Mouse (Mus musculus) left cerebral cortex, adult 9 months (tissue): ENCODE data around the gene Elmod1.
"Not testable (repeated sequence)": the region's sequence is repeated elsewhere in the genome, so short reads cannot be mapped to it uniquely, and the experiment has no call there.

Experiments
- DNase-seq, 2 experiments: peaks; one replicate each; pipeline ENCODE4 v3.0.0; 2022; ENCODE audit warnings: low spot score in 2 of 2

Elmod1 gene

GRCm38 (mm10) chr9:53975122-53975518, at the start of gene Elmod1:
Elmod1 (minus strand) TSS chr9:53975301.
- peak in 1 of 2 experiments; percentile 63 for DNase-seq

DNA sequence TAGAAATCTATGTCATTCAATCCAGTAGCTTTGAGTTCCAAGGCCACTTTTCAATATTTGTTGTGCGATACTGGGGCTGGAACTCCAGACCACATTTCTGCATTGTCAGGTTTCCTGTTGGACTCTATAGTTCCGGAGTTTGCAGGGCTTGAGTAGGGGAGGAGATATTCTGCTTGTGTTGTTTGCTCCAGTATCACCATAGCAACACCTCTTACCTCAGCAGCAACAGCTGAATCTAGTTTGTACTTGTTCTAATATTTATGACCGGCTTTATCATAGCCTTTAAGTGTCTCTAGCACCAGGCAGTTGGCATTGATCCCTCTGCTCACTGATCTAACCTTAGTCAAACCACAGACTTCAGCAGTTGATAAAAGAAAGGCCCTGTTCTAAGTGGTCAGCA, 47.7 kb upstream of the Elmod1 start:
- no peak for DNase-seq

GRCm38 (mm10) chr9:53994528-53994927, 19.4 kb upstream of the Elmod1 start:
- no peak for DNase-seq

DNA sequence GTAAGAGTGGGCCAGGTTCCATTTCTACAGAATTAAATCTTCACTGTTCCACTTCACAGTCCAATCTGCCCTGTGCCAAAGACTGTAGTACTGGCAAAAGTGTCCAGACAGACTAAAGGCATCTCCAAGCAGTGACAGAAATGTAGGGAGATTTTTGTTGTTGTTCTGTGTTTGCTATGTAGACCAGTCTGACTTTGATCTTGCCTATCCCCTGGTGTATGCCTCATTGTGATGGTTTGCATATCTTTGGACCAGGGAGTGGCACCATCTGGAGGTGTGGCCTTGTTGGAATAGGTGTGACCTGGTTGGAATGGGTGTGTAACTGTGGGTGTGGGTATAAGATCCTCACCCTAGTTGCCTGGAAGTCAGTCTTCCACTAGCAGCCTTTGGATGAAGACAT, 17.5 kb upstream of the Elmod1 start:
- not testable (repeated sequence) for DNase-seq

DNA sequence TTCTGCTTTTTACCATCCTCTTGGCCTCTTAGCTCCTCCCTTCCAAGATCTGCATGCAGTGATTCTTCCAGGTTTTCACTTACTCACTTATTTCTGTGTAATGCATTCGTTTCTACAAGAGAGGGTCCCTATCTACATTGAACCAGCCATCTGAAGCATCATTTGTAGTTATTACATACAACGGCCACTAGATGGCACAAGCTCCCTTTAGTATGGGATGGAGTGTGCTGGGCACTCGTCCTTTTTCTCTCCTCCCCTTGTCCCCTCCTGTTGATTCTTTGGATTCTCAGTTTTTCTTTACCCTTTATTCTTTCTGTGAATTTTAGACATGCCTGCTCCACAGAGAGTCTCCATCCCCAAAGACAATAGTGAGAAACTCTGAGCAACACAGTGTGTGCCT, 15.8 kb upstream of the Elmod1 start:
- DNase-seq = no peak

- DNase-seq = peak in 1 of 2 experiments; percentile 73
Measured at GRCm38 (mm10) chr9:53986972-53987371, 11.9 kb upstream of the Elmod1 start.

DNA sequence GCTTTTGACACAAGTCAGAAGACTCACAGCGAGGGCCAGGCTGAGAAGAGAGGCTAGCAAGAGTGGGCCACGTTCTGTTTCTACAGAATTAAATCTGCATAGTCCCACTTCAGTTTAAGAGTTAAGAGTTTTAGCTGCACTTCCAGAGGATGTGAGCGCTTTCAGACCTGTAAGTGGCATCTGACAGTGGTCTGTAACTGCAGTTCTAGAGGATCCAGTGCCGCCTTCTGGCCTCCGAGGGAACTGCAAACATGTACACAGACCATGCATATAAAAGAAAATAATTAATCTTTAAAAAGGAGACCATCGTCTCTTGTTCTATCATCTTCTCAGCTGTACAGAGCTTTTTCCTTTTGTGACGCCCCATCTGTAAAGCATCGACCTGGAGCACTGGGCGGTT, 9.8 kb upstream of the Elmod1 start:
- DNase-seq = no peak

DNA sequence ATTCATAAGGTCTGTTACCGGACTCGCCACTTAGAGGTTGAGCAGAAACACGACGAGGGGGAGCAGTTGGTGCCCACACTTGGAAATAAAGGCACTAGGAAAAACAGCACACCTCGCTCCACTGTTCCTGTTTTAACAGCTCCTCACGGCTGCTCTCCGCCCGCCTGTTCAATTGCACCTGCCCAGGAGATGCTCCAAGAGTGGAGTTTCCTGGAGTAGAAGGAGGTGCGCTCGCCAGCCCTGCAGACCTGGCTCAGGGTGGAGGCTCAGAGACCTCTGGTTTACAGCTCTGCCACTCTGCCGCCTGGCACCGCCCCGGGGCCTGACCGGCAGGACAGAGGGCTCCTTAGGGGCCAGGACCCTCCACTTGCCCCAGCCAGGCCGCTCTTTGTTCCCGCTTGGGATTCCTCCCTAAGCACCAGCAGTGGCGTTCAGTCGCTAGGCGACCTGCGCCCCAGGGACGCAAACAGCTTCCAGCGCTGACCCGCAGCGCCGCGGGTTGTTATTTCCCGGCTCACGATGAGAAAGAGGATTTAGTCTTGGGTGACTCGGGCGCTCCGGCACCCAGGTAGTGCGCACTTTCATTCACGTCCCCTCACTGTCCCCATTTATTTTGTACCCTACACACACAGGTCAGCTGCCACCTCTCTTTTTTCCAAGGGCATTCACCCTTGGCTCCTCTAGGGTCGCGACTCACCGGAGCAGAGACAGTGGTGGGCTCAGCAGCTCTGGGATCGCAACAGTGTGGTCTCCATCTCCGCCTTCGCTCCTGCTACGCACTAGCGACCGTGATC, 576 bp downstream of the Elmod1 start:
- peak in 1 of 2 experiments; percentile 42 for DNase-seq

- DNase-seq = no peak
Measured at GRCm38 (mm10) chr9:53973929-53974327, 1.2 kb downstream of the Elmod1 start.

DNA sequence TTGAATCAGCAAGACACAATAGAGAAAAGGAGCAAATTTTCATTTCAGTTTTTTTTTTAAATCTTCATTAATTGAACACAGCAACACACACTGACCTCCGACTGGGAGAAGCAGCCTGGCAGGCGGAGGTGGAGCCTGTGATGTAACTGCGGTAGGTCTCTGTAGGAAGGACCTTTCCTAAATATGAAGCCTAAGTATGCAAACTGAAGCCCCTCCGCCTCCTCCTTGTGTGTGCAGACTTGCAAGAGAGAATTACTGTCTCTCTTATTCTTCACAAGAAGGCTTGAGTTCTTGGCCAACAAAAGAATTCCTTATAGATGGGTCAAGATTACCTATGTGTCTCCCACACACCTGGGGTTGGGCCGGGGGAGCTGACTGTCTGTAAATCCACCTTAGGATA, 1.9 kb downstream of the Elmod1 start:
- no peak for DNase-seq

DNA sequence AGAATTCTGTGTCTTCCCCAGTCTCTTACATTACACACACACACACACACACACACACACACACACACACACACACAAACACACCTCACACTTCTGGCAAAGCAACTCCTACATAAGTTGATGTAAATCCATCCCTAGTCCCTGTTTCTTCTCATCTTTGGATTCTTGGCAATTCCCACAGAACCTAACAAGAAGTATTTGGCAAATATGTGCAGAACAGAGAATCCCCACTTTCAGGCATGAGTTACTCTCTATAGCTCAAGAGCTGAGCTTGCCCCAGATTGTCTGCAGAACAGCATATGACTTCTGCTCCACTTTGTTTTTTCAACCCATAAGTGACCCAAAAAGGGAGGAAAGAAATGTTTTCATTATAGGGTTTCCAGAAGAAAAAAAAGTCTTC, 2.7 kb downstream of the Elmod1 start:
- DNase-seq = no peak

- no peak for DNase-seq
Measured at GRCm38 (mm10) chr9:53967610-53968368, 7.3 kb downstream of the Elmod1 start.

- no peak for DNase-seq
Measured at GRCm38 (mm10) chr9:53957021-53957420, 18.1 kb downstream of the Elmod1 start.

GRCm38 (mm10) chr9:53954853-53955252, 20.2 kb downstream of the Elmod1 start:
- no peak for DNase-seq

DNA sequence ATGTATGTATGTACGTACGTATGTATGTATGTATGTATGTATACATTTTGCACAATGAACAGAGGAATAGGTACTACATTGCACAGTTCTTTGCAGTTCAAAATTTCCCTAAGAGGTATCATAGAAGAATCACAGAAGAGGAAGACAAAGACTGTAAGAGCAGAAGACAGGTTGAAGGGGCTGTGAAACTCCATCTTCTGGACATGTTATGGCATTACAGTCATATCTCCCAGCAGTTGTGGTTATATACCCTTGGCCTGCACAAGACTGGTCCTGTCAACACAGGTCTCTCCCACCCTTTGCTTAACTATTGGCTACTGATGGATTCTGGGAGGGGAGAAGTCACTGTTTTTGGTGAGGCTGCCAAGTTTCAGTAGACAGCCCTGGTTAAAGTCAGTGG, 27.6 kb downstream of the Elmod1 start:
- no peak for DNase-seq

GRCm38 (mm10) chr9:53938555-53938954, 36.5 kb downstream of the Elmod1 start:
- DNase-seq = no peak

DNA sequence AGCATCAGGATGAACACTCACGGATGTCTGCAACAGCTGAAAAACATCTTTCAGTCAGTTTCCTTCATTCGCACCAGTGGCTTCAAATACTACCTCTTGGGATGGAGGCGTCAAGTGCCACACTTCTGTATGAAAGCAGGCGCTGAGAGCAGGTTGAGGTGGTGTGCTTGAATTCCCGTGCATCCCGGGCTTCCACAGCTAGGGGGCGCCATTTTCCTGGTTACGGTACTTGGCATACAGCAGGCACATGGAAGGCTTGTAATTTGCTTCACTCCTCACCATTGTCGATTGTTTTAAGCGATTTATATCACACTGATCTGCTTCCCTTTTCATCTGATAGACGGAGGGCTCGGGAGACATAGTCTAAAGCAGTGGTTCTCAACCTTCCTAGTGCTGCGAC, 40.9 kb downstream of the Elmod1 start:
- peak; percentile 35 to 69 for DNase-seq

DNA sequence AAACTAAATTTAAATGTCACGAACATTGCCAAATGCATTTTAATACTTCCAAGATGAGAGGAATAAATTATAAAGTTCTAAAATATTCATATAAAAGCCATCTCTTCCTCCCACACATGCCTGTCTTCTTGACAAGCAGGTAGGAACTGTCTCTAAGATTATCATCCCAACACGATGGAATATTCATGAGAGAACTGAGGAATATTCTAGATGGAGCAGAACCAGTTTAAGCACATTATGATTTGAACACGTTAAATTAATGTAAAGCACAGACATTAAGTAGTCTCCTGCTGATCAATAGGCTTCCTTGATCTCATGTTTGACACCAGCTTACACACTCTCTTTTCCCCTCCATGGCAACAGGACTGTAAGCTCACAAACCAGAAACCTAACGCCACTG, 41.7 kb downstream of the Elmod1 start:
- peak in 1 of 2 experiments; percentile 42 for DNase-seq

- DNase-seq = no peak
Measured at GRCm38 (mm10) chr9:53930906-53931305, 44.2 kb downstream of the Elmod1 start.

DNA sequence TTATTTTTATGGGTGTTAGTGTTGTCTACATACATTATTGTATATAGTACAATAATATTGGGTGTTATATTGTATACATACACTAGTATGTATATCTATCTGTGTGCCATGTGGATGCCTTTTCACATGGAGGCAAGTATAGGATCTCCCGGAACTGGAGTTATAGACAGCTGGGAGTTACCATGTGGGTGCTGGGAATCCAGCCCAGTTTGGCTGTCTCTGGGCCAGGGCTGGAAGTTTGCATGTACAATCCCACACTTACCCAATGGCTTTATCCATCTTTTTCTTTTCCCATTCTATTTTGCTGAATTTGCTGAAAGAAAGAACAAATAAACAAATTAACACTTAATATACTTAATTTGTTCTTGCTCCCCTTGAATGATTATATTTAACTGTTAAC, 54.0 kb downstream of the Elmod1 start:
- DNase-seq = no peak

GRCm38 (mm10) chr9:53915929-53916721, 59.0 kb downstream of the Elmod1 start:
- no peak for DNase-seq

GRCm38 (mm10) chr9:53910823-53911222, 64.3 kb downstream of the Elmod1 start:
- DNase-seq = no peak
